Mouse (Mus musculus): ENCODE data around the gene Shprh. TPM values are rescaled to one million over a fixed set of nuclear protein-coding genes. Genes with fewer than 3 reads are reported as not detected.
"Not testable (repeated sequence)": the region's sequence is repeated elsewhere in the genome, so short reads cannot be mapped to it uniquely, and the experiment has no call there.

The Shprh gene
- polyA plus RNA-seq, 1 experiment: 3.8 TPM

GRCm38 (mm10) chr10:11260119-11260518 is 110.9 kb downstream of the Shprh start:
- TF ChIP-seq POLR2A (IDR thresholded peaks at IDR 0.05; ENCODE audit: borderline replicate concordance, control insufficient read depth, low read depth, low read length): no peak
- TF ChIP-seq CTCF (IDR thresholded peaks at IDR 0.05; ENCODE audit: control insufficient read depth, insufficient read depth, low read length): no peak
- no peak overlapping the region for H3K27ac ChIP-seq (ENCODE audit: control insufficient read depth, insufficient read depth, low read depth, low read length, poor library complexity)
- H3K4me1 ChIP-seq (ENCODE audit: control insufficient read depth, insufficient read depth, low read length): no peaks in the 10 kb centered on the region; the same call in 1 of the 2 replicates
- no peak overlapping the region for H3K4me3 ChIP-seq (replicated peaks; ENCODE audit: control insufficient read depth, low read depth, low read length)

GRCm38 (mm10) chr10:11262292-11262691 is 113.1 kb downstream of the Shprh start:
- not testable (repeated sequence) for H3K4me1 ChIP-seq (ENCODE audit: control insufficient read depth, insufficient read depth, low read length); H3K4me3 ChIP-seq (replicated peaks; ENCODE audit: control insufficient read depth, low read depth, low read length); H3K27ac ChIP-seq (ENCODE audit: control insufficient read depth, insufficient read depth, low read depth, low read length, poor library complexity)
- 74% methylated on average over 2 of the region's 2 CpGs for WGBS

GRCm38 (mm10) chr10:11263795-11264194 is 114.6 kb downstream of the Shprh start:
- 82% methylated on average over 2 of the region's 2 CpGs for WGBS
- H3K27ac ChIP-seq (ENCODE audit: control insufficient read depth, insufficient read depth, low read depth, low read length, poor library complexity); H3K4me3 ChIP-seq (replicated peaks; ENCODE audit: control insufficient read depth, low read depth, low read length); H3K4me1 ChIP-seq (ENCODE audit: control insufficient read depth, insufficient read depth, low read length): not testable (repeated sequence)

Other genes with a start within 250 kb of the Shprh start
- gene Grm1, start 67.1 kb upstream of the Shprh start, polyA plus RNA-seq (2011; ENCODE audit: insufficient read depth, insufficient read length, low replicate concordance, missing spikeins): not detected in 2 replicates
- 22.0 and 22.6 TPM in 2 replicates for gene Fbxo30, start 131.9 kb downstream of the Shprh start, polyA plus RNA-seq (2011; ENCODE audit: insufficient read depth, insufficient read length, low replicate concordance, missing spikeins)
- 1.4 TPM in 1 of 2 replicates, not detected in the other for gene Epm2a, start 194.0 kb downstream of the Shprh start, polyA plus RNA-seq (2011; ENCODE audit: insufficient read depth, insufficient read length, low replicate concordance, missing spikeins)